Mouse (Mus musculus) thymus, adult 2 months (tissue): ENCODE measurements around the gene Gm21976. TPM values are rescaled to one million over a fixed set of nuclear protein-coding genes. Genes with fewer than 3 reads are reported as not detected.

Experiments
- DNase-seq: peaks from one replicate; pipeline ENCODE4 v3.0.0; 2021
- H3K27ac ChIP-seq: fragments of 200-500 bp; 2 replicates; pipeline ENCODE4 v1.5.1; 2012; ENCODE audit warnings: low read length, control low read depth; ENCODE audit not compliant: control insufficient read depth, insufficient read depth
- H3K27me3 ChIP-seq: fragments of 200-500 bp; 2 replicates; pipeline ENCODE4 v1.6.1; 2012; ENCODE audit warnings: mild to moderate bottlenecking, low read length, moderate library complexity, mixed read lengths; ENCODE audit not compliant: control insufficient read depth, insufficient read depth
- H3K36me3 ChIP-seq: fragments of 200-500 bp; 2 replicates; pipeline ENCODE4 v1.6.1; 2012; ENCODE audit warnings: mild to moderate bottlenecking, low read length, moderate library complexity; ENCODE audit not compliant: control insufficient read depth, insufficient read depth
- H3K4me1 ChIP-seq: fragments of 200-500 bp; replicated peaks from 2 replicates; pipeline ENCODE4 v1.6.1; 2012; ENCODE audit warnings: low read length; ENCODE audit not compliant: control insufficient read depth, insufficient read depth
- H3K4me3 ChIP-seq: fragments of 200-500 bp; 2 replicates; pipeline ENCODE4 v1.5.1; 2012; ENCODE audit warnings: mild to moderate bottlenecking, low read length, control low read depth, moderate library complexity; ENCODE audit not compliant: control insufficient read depth, insufficient read depth
- CTCF ChIP-seq: fragments of 200-500 bp; IDR thresholded peaks from 2 replicates; pipeline ENCODE4 v1.5.1; 2012; ENCODE audit warnings: mild to moderate bottlenecking, control low read depth, low read length, moderate library complexity, borderline replicate concordance; ENCODE audit not compliant: control insufficient read depth, poor library complexity, insufficient read depth; ENCODE audit errors: extremely low read depth
- POLR2A ChIP-seq: fragments of 200-500 bp; IDR thresholded peaks from 2 replicates; pipeline ENCODE4 v1.6.1; 2012; ENCODE audit warnings: mild to moderate bottlenecking, low read length, control low read depth, moderate library complexity; ENCODE audit not compliant: control insufficient read depth, poor library complexity, insufficient read depth; ENCODE audit errors: extremely low read depth
- WGBS: fragments of 180-500 bp; shearing (Covaris S2); methylation state at CpG from one replicate; pipeline ENCODE4 v1.1.7; 2018; 5-methylcytosine and 5-hydroxymethylcytosine counted together
- polyA plus RNA-seq: library from polyadenylated mRNA; depleted of rRNA; stranded (reverse); fragments of >200 nt; gene quantifications from 2 replicates; pipeline ENCODE4 v1.2.3, GENCODE M21; 2012

The Gm21976 gene
- polyA plus RNA-seq, 1 experiment, result 0.34 TPM

DNA sequence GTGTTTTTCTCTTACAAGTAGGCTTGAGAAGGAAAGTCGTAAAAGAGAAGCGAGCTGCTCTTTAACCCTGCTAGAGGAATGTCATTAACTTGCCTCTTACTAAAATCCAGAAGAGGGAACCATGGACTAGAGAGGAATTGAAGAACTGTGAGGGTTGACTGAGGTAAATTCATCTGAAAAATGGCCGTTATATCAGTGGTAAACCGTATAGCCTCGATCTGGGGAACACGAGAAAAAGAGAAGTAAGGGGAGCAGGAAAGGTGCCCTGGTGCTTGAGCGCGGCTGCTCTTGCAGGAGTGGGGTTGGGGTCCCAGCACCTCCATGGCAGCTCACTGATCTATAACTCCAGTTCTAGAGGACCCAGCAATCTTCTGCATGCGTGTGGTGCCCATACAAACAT lies 5.7 kb upstream of the Gm21976 start:
- no peak for DNase-seq
- no peak for TF ChIP-seq CTCF
- no peak for TF ChIP-seq POLR2A
- no peaks in the 10 kb centered on the region for H3K27me3 ChIP-seq
- no peak overlapping the region for H3K27ac ChIP-seq
- 87% methylated on average over 9 of the region's 9 CpGs for WGBS
- H3K4me3 ChIP-seq, result no peak overlapping the region
- peaks cover 31% of the 10 kb centered on the region for H3K36me3 ChIP-seq
- no peaks in the 10 kb centered on the region for H3K4me1 ChIP-seq

DNA sequence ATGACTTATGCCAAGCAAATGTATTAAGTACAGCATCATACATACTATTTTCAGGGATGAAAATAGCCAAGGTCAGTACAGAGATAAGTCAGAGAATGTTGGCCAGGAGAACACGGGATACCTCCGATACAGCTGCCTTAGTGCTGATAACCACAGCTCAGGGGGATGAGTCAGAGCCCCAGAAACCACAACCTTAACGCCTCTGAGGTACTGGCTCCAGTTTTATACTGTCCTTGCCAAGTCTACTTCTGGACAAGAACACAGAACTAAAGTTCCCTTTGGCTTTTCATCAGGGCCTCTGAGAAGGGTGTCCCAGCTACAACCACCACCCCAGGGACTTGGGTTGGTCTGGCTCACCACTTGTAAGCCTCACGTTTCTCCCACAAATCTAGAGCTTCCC lies 4.0 kb upstream of the Gm21976 start:
- H3K27ac ChIP-seq, result no peak overlapping the region
- TF ChIP-seq POLR2A (no peak), CTCF (no peak)
- 52% methylated on average over 4 of the region's 4 CpGs for WGBS

DNA sequence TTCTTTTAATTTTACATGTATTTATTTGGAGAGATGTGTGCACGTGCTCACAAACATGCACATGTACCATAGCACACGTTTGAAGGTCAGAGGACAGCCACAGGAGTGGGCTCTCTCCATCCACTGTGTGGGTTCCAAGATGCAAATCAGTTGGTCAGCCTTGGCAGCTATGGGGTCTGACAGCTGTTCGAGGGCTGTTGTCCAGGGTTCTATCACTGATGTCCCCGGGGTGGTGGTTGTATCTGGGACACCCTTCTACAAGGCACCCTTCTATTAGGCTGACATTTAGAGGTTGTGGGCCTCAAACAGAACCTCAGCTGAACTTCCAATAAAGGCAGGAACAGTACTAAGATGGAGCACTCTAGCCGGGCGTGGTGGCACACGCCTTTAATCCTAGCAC lies 3.4 kb upstream of the Gm21976 start:
- Histone ChIP-seq H3K4me1 (no peaks in the 10 kb centered on the region), H3K27me3 (no peaks in the 10 kb centered on the region), H3K36me3 (peaks cover 20% of the 10 kb centered on the region), H3K4me3 (no peak overlapping the region), H3K27ac (no peak overlapping the region)
- DNase-seq, result no peak
- TF ChIP-seq POLR2A (no peak), CTCF (no peak)
- 92% methylated on average over 7 of the region's 7 CpGs for whole genome bisulfite sequencing

More for the DNA sequence above, 4.0 kb upstream of the Gm21976 start:
- no peak for DNase-seq
- Histone ChIP-seq H3K4me1 (no peaks in the 10 kb centered on the region), H3K4me3 (no peak overlapping the region), H3K36me3 (peaks cover 26% of the 10 kb centered on the region), H3K27me3 (no peaks in the 10 kb centered on the region)

DNA sequence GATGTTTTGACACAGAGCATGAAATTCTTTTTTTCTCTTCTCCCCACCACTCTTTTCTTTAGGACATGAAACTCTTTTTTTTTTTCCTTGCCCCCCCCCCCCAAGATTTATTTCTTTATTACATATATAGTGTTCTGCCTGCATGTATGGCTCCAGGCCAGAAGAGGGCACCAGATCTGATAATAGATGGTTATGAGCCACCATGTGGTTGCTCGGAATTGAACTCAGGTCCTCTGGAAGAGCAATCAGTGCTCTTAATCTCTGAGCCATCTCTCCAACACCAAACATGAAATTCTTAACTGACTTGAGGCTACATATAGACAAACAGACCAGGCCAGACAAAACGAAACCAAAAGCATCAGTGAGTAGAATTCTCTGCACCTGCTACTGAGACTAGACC lies 2.2 kb upstream of the Gm21976 start:
- WGBS, result 88% methylated on average over 2 of the region's 2 CpGs
- TF ChIP-seq CTCF (no peak), POLR2A (no peak)
- H3K27me3 ChIP-seq, result no peaks in the 10 kb centered on the region
- no peak overlapping the region for H3K4me3 ChIP-seq
- DNase-seq, result no peak
- H3K36me3 ChIP-seq, result peaks cover 16% of the 10 kb centered on the region; the same call in 1 of the 2 replicates
- H3K27ac ChIP-seq, result no peak overlapping the region
- no peaks in the 10 kb centered on the region for H3K4me1 ChIP-seq

DNA sequence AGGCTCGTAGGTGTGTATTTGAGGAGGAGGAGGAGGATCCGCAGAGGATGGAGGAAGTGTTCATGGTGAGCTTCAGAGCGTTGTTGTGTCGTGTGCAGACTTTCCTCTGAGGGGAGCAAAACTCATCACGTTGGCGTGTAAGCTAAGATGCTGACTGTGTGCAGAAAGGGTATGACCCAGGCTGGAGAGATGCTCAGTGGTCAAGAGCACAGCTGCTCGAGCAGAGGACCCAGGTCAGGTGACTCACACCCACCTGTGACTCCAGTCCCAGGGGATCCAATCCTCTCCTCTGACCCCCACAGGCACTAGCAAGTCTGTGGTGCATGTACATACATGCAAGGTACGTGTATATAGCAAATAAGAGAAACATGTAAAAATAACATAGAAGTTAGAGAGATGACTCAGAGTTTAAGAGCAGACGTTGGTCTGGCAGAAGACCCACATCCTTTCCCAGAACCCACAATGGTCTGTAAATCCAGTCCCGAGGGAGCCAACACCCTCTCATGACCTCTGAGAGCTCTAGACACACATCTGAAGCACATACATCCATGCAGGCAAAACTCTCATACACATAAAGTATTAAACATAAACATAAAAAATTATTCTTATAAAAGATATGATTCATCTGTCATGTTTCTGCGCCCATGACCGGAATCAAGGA lies 1.4 kb downstream of the Gm21976 start:
- no peak for DNase-seq
- no peaks in the 10 kb centered on the region for H3K36me3 ChIP-seq
- no peak overlapping the region for H3K27ac ChIP-seq
- H3K4me3 ChIP-seq, result no peak overlapping the region
- TF ChIP-seq CTCF, result no peak
- WGBS, result 66% methylated on average over 12 of the region's 12 CpGs
- no peaks in the 10 kb centered on the region for H3K4me1 ChIP-seq
- no peaks in the 10 kb centered on the region for H3K27me3 ChIP-seq

DNA sequence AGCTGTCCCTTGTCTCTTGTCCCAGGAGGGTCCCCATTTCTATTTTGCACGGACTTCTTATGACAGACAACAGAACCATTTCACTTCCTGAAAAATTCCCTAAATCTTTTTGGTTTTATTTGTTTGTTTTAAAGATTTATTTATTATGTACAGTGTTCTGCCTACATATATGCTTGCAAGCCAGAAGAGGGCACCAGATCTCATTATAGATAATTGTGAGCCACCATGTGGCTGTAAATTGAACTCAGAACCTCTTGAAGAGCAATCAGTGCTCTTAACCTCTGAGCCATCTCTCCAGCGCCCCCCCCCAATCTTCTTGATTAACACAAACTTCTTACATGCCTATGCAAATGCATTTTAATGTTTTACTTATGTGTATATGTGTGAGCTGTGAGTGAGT lies 11.0 kb downstream of the Gm21976 start:
- Histone ChIP-seq H3K27me3 (no peaks in the 10 kb centered on the region), H3K4me3 (no peak overlapping the region), H3K4me1 (no peaks in the 10 kb centered on the region), H3K36me3 (no peaks in the 10 kb centered on the region), H3K27ac (no peak overlapping the region)
- DNase-seq, result no peak
- TF ChIP-seq POLR2A (no peak), CTCF (no peak)
- WGBS, result 66% methylated on average over 2 of the region's 2 CpGs

DNA sequence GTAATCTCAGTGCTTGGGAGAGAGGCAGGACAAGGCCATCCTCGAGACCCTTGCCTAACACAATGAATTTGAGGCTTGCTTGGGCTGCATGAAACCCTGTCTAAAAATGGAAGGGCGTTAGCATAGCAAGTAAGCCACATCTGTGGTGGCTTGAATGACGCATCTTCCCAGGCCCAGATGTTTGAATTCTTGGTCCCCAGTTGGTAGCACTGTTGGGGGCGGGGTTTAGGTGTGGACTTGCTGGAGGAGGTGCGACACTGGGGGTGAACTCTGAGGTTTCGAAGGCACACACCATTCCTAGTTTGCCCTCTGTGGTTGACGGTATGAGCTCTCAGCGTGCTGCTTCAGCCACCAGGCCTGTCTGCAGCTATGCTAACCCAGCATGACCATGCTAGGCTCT lies 12.0 kb downstream of the Gm21976 start:
- H3K4me3 ChIP-seq, result no peak overlapping the region
- no peak for DNase-seq
- H3K27me3 ChIP-seq, result no peaks in the 10 kb centered on the region
- H3K36me3 ChIP-seq, result no peaks in the 10 kb centered on the region
- TF ChIP-seq POLR2A (no peak), CTCF (no peak)
- 82% methylated on average over 8 of the region's 8 CpGs for WGBS
- no peak overlapping the region for H3K27ac ChIP-seq
- H3K4me1 ChIP-seq, result no peaks in the 10 kb centered on the region
